Mouse (Mus musculus) testis, adult 2 months (tissue): ENCODE measurements around the gene Hdac2. TPM values are rescaled to one million over a fixed set of nuclear protein-coding genes. Genes with fewer than 3 reads are reported as not detected.

Experiments used
- H3K27ac ChIP-seq: fragments of 200-500 bp; 2 replicates; pipeline ENCODE4 v1.5.1; 2012; ENCODE audit warnings: low read depth, low read length; ENCODE audit not compliant: control insufficient read depth, insufficient read depth
- H3K27me3 ChIP-seq: fragments of 200-500 bp; 2 replicates; pipeline ENCODE4 v1.6.1; 2012; ENCODE audit warnings: mild to moderate bottlenecking, low read length, moderate library complexity; ENCODE audit not compliant: control insufficient read depth, insufficient read depth
- H3K36me3 ChIP-seq: fragments of 200-500 bp; 2 replicates; pipeline ENCODE4 v1.6.1; 2012; ENCODE audit warnings: mild to moderate bottlenecking, low read length; ENCODE audit not compliant: control insufficient read depth, insufficient read depth
- H3K4me1 ChIP-seq: fragments of 200-500 bp; 2 replicates; pipeline ENCODE4 v1.6.1; 2012; ENCODE audit warnings: low read length; ENCODE audit not compliant: control insufficient read depth, insufficient read depth
- H3K4me3 ChIP-seq: fragments of 200-500 bp; 2 replicates; pipeline ENCODE4 v1.5.1; 2012; ENCODE audit warnings: low read depth, mild to moderate bottlenecking, low read length, moderate library complexity, mixed read lengths; ENCODE audit not compliant: control insufficient read depth
- CTCF ChIP-seq: fragments of 200-500 bp; IDR thresholded peaks from 2 replicates; pipeline ENCODE4 v1.5.1; 2012; ENCODE audit warnings: low read depth, mild to moderate bottlenecking, inconsistent platforms, low read length, moderate library complexity; ENCODE audit not compliant: control insufficient read depth, insufficient read depth, insufficient replicate concordance
- POLR2A ChIP-seq: fragments of 200-500 bp; IDR thresholded peaks from 2 replicates; pipeline ENCODE4 v1.6.1; 2012; ENCODE audit warnings: low read depth, mild to moderate bottlenecking, inconsistent platforms, low read length, moderate library complexity; ENCODE audit not compliant: control insufficient read depth
- polyA plus RNA-seq: library from polyadenylated mRNA; depleted of rRNA; stranded (reverse); fragments of >200 nt; gene quantifications from 2 replicates; pipeline ENCODE4 v1.2.3, GENCODE M21; 2012; rRNA removed

Hdac2 gene
- 7.4 and 10.3 TPM in 2 replicates for polyA plus RNA-seq

- Histone ChIP-seq H3K4me1 (peaks cover 3% of the 10 kb centered on the region), H3K36me3 (no peaks in the 10 kb centered on the region), H3K4me3 (peak within 1 kb of the TSS; percentile 94), H3K27ac (peak within 1 kb of the TSS; percentile 97), H3K27me3 (no peaks in the 10 kb centered on the region)
- TF ChIP-seq POLR2A (peak; percentile 79), CTCF (no peak)
These were observed at the start of gene Hdac2 for GRCm38 (mm10) chr10:36974086-36974675. Hdac2 (plus strand) TSS chr10:36974544.

- Histone ChIP-seq H3K4me1 (no peaks in the 10 kb centered on the region), H3K27me3 (no peaks in the 10 kb centered on the region), H3K36me3 (no peaks in the 10 kb centered on the region), H3K27ac (no peak overlapping the region), H3K4me3 (no peak overlapping the region)
- TF ChIP-seq POLR2A (no peak), CTCF (no peak)
These were observed 46.1 kb upstream of the Hdac2 start for GRCm38 (mm10) chr10:36928212-36928611.

GRCm38 (mm10) chr10:36935863-36936262 is 38.5 kb upstream of the Hdac2 start:
- H3K4me1 ChIP-seq = no peaks in the 10 kb centered on the region
- no peak for TF ChIP-seq POLR2A
- no peak for TF ChIP-seq CTCF
- no peaks in the 10 kb centered on the region for H3K27me3 ChIP-seq
- no peak overlapping the region for H3K4me3 ChIP-seq
- no peak overlapping the region for H3K27ac ChIP-seq
- H3K36me3 ChIP-seq = no peaks in the 10 kb centered on the region

- TF ChIP-seq POLR2A (no peak), CTCF (no peak)
- Histone ChIP-seq H3K4me1 (no peaks in the 10 kb centered on the region), H3K27me3 (no peaks in the 10 kb centered on the region), H3K36me3 (no peaks in the 10 kb centered on the region), H3K4me3 (no peak overlapping the region), H3K27ac (no peak overlapping the region)
These were observed 38.1 kb upstream of the Hdac2 start for GRCm38 (mm10) chr10:36936271-36936670.

- Histone ChIP-seq H3K4me1 (no peaks in the 10 kb centered on the region), H3K27me3 (no peaks in the 10 kb centered on the region), H3K27ac (no peak overlapping the region), H3K4me3 (no peak overlapping the region), H3K36me3 (no peaks in the 10 kb centered on the region)
- TF ChIP-seq CTCF = no peak
- TF ChIP-seq POLR2A = no peak
These were observed 22.6 kb upstream of the Hdac2 start for GRCm38 (mm10) chr10:36951742-36952141.

- Histone ChIP-seq H3K4me3 (no peak overlapping the region), H3K36me3 (no peaks in the 10 kb centered on the region), H3K27me3 (no peaks in the 10 kb centered on the region), H3K27ac (no peak overlapping the region), H3K4me1 (no peaks in the 10 kb centered on the region)
- TF ChIP-seq POLR2A (no peak), CTCF (no peak)
These were observed 21.7 kb upstream of the Hdac2 start for GRCm38 (mm10) chr10:36952622-36953021.

GRCm38 (mm10) chr10:36959563-36960110 is 14.7 kb upstream of the Hdac2 start:
- Histone ChIP-seq H3K27ac (no peak overlapping the region), H3K4me1 (no peaks in the 10 kb centered on the region), H3K4me3 (no peak overlapping the region), H3K27me3 (no peaks in the 10 kb centered on the region), H3K36me3 (no peaks in the 10 kb centered on the region)
- no peak for TF ChIP-seq CTCF
- no peak for TF ChIP-seq POLR2A

GRCm38 (mm10) chr10:36964406-36964805 is 9.9 kb upstream of the Hdac2 start:
- Histone ChIP-seq H3K36me3 (no peaks in the 10 kb centered on the region), H3K27me3 (no peaks in the 10 kb centered on the region), H3K4me1 (no peaks in the 10 kb centered on the region), H3K4me3 (peak overlapping the region; percentile 44; the same call in 1 of the 2 replicates), H3K27ac (no peak overlapping the region)
- no peak for TF ChIP-seq CTCF
- no peak for TF ChIP-seq POLR2A
